Mouse (Mus musculus) intestine, embryonic 14.5 days (tissue): ENCODE results near the gene Oat. TPM values are rescaled to one million over a fixed set of nuclear protein-coding genes. Genes with fewer than 3 reads are reported as not detected.

Source experiments
- ATAC-seq: fragments of 200-750 bp; cut with Nextera tagmentation; replicated peaks from 2 replicates; pipeline ENCODE4 v1.8.0; 2017; ENCODE audit warnings: low read depth, moderate number of reproducible peaks, moderate TSS enrichment, moderate library complexity; ENCODE audit not compliant: low FRiP score, low TSS enrichment
- DNase-seq: peaks from one replicate; pipeline ENCODE4 v3.0.0-alpha.2; 2018; ENCODE audit warnings: low spot score
- H3K27ac ChIP-seq: fragments of 300-500 bp; sonication (generic); 2 replicates; pipeline ENCODE4 v1.5.1; 2014; ENCODE audit warnings: low read depth, mild to moderate bottlenecking, control low read depth
- H3K27me3 ChIP-seq: fragments of 300-500 bp; sonication (generic); replicated peaks from 2 replicates; pipeline ENCODE4 v1.6.1; 2014; ENCODE audit warnings: low read length, control low read depth; ENCODE audit not compliant: control insufficient read depth, insufficient read depth
- H3K36me3 ChIP-seq: fragments of 300-500 bp; sonication (generic); 2 replicates; pipeline ENCODE4 v1.6.1; 2014; ENCODE audit warnings: low read length, control low read depth; ENCODE audit not compliant: control insufficient read depth, insufficient read depth
- H3K4me1 ChIP-seq: fragments of 300-500 bp; sonication (generic); replicated peaks from 2 replicates; pipeline ENCODE4 v1.6.1; 2014; ENCODE audit warnings: low read length, control low read depth, mixed read lengths; ENCODE audit not compliant: control insufficient read depth, insufficient read depth
- H3K4me2 ChIP-seq: fragments of 300-500 bp; sonication (generic); 2 replicates; pipeline ENCODE4 v1.6.1; 2014; ENCODE audit warnings: low read length
- H3K4me3 ChIP-seq: fragments of 300-500 bp; sonication (generic); 2 replicates; pipeline ENCODE4 v1.5.1; 2014; ENCODE audit warnings: low read depth, low read length, control low read depth, mixed read lengths
- H3K9ac ChIP-seq: fragments of 300-500 bp; sonication (generic); 2 replicates; pipeline ENCODE4 v1.6.1; 2014; ENCODE audit warnings: mild to moderate bottlenecking, low read length
- H3K9me3 ChIP-seq: fragments of 300-500 bp; sonication (generic); 2 replicates; pipeline ENCODE4 v1.6.1; 2016; ENCODE audit warnings: low read length, control low read depth; ENCODE audit not compliant: control insufficient read depth
- WGBS: fragments of 180-500 bp; shearing (Covaris S2); extraction: QIAGEN DNeasy Blood & Tissue Kit; methylation state at CpG from one replicate; pipeline ENCODE4 v1.1.7; 2014; 5-methylcytosine and 5-hydroxymethylcytosine counted together
- polyA plus RNA-seq: library from polyadenylated mRNA; unstranded; fragments of >200 nt; fragmentation: Nextera tagmentation; extraction: Ambion mirVana; gene quantifications from 2 replicates; pipeline ENCODE4 v1.2.1, GENCODE M21; 2014

The Oat gene
- polyA plus RNA-seq: 873 and 898 TPM in 2 replicates

DNA sequence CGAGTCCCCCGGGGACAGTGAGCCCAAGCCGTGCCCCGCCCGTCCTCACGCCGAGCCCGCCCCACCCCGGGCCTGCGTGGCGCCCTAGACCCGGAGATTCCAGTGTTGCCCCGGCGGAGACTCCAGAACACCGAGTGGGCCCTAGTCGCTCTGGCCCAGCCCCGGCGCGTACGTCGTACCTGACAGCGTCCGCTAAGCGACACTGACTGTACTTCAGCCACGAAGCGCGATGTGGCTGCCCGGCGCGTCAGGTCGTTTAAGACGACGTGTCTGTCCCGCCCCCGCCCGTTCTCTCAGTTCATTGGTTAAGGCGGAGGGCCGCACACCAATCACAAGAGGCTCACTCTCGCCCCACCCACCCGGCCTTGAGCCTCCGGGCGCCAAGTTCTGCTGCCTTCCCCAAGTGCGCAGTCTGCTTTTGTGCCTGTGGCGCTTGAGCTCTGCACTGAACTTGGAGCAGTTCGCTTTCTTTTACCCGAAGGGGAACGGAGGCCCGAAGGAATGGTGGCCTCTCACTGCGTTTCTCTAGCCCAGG is at the start of gene Oat:
Gene Oat (minus strand): TSS at position 283 of the 535 bp plus-strand sequence.
- Histone ChIP-seq H3K4me1 (peaks cover 7% of the 10 kb centered on the region; the same call in 1 of the 2 replicates), H3K4me3 (peak within 1 kb of the TSS; percentile 62), H3K27me3 (no peaks in the 10 kb centered on the region), H3K36me3 (no peaks in the 10 kb centered on the region), H3K4me2 (peak within 1 kb of the TSS; percentile 56), H3K9ac (peak within 1 kb of the TSS; percentile 71), H3K27ac (peak within 1 kb of the TSS; percentile 95), H3K9me3 (no peaks in the 10 kb centered on the region)
- DNase-seq (peak; percentile 95), ATAC-seq (peak; percentile 94)
- under 1% methylated on average over 47 of the region's 49 CpGs for WGBS

DNA sequence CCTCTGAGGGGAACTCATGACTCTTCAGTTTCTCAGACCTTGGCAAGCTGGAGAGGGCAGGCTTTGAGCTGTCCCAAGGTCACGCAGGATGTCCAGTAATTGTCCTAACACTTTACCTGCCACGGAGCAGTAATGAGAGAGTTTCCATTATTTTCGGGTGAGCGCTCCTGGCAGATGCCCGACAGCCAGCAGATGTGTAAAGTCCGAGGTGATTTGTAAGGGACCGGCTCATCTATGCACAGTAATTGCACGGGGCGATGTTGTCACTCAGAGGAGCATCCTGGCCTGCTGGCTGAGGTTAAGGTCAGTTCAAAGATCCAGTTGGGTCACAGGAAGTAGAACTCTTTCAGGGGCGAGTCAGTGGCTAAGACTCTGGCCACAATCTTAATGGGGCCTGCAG is 48.0 kb upstream of the Oat start:
- no peak overlapping the region for H3K4me2 ChIP-seq
- no peak for ATAC-seq

DNA sequence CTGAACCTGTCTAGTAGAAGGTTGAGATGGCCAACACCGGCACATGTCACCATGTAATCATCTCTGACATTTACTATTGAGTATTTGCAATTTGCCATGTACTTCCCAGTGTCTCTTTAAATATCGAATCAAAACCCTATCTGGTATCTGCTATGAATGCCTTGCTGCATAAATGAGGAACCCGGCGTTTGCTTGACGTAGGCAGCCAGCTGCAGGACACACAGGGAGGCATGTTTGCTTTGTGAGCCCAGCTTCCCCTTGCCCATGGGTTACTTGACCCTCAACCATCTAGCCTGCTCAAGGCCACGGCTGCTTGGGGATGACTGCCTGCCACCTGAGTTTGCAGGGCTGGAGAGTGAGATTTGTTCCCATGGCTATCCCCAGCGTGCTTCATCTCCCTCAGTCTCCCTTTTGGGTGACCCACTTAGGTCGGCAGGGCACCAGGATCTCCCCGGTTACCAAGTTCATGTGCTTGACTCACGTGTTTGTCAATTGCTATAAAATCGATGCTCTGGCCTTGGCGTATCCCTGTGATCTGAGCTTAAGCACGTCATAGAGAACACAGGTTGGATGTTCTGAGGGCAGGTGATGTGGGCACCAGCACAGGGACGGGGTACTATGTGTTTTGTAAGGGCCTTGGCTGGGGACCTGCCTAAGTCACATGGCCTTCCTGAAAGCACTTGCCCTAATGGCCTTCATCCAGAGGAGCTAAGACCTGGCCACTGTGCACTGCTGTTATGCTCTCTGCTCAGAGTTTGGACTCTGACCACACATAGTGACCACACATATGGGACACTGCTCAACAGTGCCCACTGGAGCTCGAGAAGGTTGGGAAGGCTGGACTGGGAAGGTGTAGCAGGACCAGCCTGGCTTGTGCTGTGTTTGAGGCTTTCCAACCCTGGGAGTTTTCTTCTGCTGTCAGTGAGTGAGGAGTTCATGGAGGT is 44.0 kb upstream of the Oat start:
- Histone ChIP-seq H3K4me3 (no peak overlapping the region), H3K9me3 (no peaks in the 10 kb centered on the region), H3K27ac (no peak overlapping the region), H3K4me1 (no peaks in the 10 kb centered on the region), H3K36me3 (no peaks in the 10 kb centered on the region), H3K9ac (no peak overlapping the region), H3K27me3 (no peaks in the 10 kb centered on the region), H3K4me2 (no peak overlapping the region)
- DNase-seq (no peak), ATAC-seq (no peak)
- WGBS: 87% methylated on average over 15 of the region's 15 CpGs

More for the DNA sequence above, 48.0 kb upstream of the Oat start:
- Histone ChIP-seq H3K27me3 (no peaks in the 10 kb centered on the region; the same call in 1 of the 2 replicates), H3K27ac (no peak overlapping the region), H3K4me1 (no peaks in the 10 kb centered on the region), H3K9me3 (no peaks in the 10 kb centered on the region), H3K4me3 (no peak overlapping the region), H3K9ac (no peak overlapping the region), H3K36me3 (no peaks in the 10 kb centered on the region)
- 77% methylated on average over 10 of the region's 10 CpGs for WGBS
- DNase-seq: no peak

DNA sequence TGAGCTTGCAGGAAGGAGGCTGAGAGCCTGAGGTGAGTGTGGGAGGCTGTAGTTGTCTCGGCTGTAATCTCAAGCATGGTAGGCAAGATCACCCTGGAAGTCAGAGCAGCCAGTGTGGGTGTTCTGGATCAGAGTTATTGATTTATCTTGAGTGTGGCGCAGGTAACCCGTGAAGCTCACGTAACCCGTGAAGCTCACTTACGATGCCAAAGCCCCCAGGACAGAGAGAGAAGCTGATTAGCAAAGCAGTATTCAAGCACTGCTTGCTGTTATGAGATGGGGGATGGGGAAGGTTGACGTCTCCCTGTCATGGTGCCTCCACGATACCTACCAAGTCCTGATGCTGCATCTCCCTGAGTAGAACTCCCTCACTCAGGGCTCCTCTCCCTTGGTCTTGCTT is 43.4 kb upstream of the Oat start:
- WGBS: 90% methylated on average over 8 of the region's 8 CpGs
- H3K36me3 ChIP-seq: no peaks in the 10 kb centered on the region

DNA sequence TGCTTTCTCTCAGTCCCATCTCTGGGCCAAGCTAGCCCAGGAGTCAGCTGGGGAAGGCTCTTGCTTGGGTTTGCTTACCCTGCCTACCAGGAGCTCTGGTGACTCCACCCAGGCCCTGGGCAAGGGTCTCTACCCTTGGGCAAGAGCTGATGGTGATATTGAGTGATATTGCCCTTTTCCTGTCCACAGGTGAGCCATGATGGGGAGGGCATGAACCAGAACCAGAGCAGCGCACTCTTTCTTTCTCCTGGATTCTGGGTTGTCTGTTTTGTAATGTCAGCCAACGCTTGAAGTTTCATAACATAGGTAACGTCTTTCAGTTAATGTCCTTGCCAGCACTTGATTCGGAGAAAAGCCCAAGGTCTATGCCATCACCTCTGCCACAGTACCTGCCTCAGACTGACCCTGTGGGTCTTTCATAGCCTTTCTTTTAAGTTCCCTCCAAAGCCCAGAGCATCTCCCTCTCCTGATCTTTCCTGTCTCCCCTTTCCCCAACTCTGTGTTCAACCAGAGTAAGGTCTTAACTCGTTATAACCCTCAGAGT is 40.9 kb upstream of the Oat start:
- H3K27me3 ChIP-seq: no peaks in the 10 kb centered on the region
- no peak overlapping the region for H3K27ac ChIP-seq
- 87% methylated on average over 5 of the region's 5 CpGs for WGBS
- no peak overlapping the region for H3K4me2 ChIP-seq
- no peak overlapping the region for H3K9ac ChIP-seq
- H3K36me3 ChIP-seq: no peaks in the 10 kb centered on the region
- DNase-seq (no peak), ATAC-seq (no peak)
- H3K4me3 ChIP-seq: no peak overlapping the region
- H3K9me3 ChIP-seq: no peaks in the 10 kb centered on the region
- no peaks in the 10 kb centered on the region for H3K4me1 ChIP-seq

More for the DNA sequence above, 43.4 kb upstream of the Oat start:
- Histone ChIP-seq H3K4me2 (no peak overlapping the region), H3K27ac (no peak overlapping the region), H3K9me3 (no peaks in the 10 kb centered on the region), H3K27me3 (no peaks in the 10 kb centered on the region), H3K4me1 (no peaks in the 10 kb centered on the region), H3K4me3 (no peak overlapping the region), H3K9ac (no peak overlapping the region)
- no peak for ATAC-seq
- DNase-seq: no peak

DNA sequence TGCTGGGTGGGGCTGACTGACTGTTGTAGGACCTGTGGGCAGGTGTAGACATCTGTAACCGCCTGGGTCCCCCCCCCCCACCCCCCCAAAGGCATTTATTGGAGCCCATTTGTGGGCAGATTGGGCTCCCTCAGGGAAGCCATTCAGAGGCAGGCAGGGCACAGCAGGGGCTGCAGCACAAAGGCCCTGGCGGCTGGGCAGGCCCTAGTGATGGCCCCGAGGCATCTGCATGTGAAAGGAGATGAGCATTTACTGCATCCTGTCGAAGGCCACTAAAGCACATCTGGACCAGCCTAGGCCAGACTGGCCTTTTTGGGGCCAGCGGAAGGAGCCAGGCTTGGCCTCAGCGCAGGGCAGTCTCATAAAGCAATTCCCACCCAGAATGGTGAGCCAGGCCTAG is 40.2 kb upstream of the Oat start:
- Histone ChIP-seq H3K4me3 (no peak overlapping the region), H3K9ac (no peak overlapping the region), H3K27me3 (no peaks in the 10 kb centered on the region), H3K9me3 (no peaks in the 10 kb centered on the region), H3K36me3 (no peaks in the 10 kb centered on the region), H3K4me2 (no peak overlapping the region), H3K27ac (no peak overlapping the region), H3K4me1 (no peaks in the 10 kb centered on the region)
- ATAC-seq (no peak), DNase-seq (no peak)
- 46% methylated on average over 6 of the region's 6 CpGs for WGBS

DNA sequence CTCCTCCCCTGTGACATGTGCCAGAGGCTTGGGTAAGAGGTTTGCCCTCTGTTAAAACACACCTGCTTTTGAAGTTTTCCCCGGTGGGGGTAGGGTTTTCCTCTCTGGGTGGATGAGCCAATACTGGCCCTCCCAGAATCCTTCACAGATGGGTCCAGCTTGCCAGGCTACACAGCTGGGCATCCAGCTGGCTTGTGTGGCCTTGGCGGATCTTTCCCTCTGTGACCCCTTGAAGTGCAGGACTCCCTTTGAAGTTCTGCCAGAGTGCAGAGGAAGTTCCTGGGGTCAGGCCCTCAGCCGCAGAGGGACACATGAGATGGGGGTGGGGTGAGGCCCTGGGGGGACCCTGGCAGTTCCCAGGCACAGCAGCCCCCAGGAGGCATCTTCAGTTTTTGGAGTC is 39.1 kb upstream of the Oat start:
- no peak overlapping the region for H3K27ac ChIP-seq
- WGBS: 26% methylated on average over 3 of the region's 3 CpGs
- no peak for DNase-seq
- H3K27me3 ChIP-seq: no peaks in the 10 kb centered on the region
- no peaks in the 10 kb centered on the region for H3K36me3 ChIP-seq
- no peak overlapping the region for H3K4me3 ChIP-seq
- H3K4me2 ChIP-seq: no peak overlapping the region
- H3K9me3 ChIP-seq: no peaks in the 10 kb centered on the region
- no peak for ATAC-seq
- no peak overlapping the region for H3K9ac ChIP-seq
- H3K4me1 ChIP-seq: no peaks in the 10 kb centered on the region

DNA sequence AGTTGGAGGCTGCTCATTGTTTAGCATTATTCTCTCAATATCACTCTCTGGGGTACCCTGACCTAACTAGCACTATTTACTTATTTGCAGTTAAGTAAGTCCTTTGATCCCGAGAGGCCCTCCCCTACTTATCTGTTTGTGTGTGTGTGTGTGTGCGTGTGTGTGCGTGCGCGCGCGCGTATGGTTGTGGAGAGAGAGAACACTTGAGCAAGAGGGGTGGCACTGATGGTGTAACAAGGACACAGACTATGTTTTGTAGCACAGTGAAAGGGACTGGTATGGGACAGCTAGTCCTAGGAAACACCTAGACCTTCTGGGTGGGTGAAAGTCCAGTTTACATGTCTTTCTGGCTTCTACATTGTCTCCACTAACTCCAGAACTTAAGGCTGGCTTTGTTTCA is 35.3 kb upstream of the Oat start:
- H3K4me1 ChIP-seq: no peaks in the 10 kb centered on the region
- no peak overlapping the region for H3K27ac ChIP-seq
- WGBS: 91% methylated on average over 8 of the region's 8 CpGs
- no peaks in the 10 kb centered on the region for H3K36me3 ChIP-seq
- H3K4me3 ChIP-seq: no peak overlapping the region
- DNase-seq (no peak), ATAC-seq (no peak)
- no peaks in the 10 kb centered on the region for H3K9me3 ChIP-seq
- no peak overlapping the region for H3K9ac ChIP-seq
- 0 out of 2 replicates have a peak overlapping the region, but pooled peaks have one; percentile 49 for H3K4me2 ChIP-seq
- H3K27me3 ChIP-seq: 0 out of 2 replicates have a peak, but pooled peaks cover 4% of the 10 kb centered on the region
